Mouse (Mus musculus) stomach, postnatal 0 days (tissue): Measurements from ENCODE around the gene Rasl12.

Experiments
- CTCF ChIP-seq: IDR thresholded peaks from 2 replicates; pipeline ENCODE4 v1.5.1; 2016; ENCODE audit warnings: antibody characterized with exemption, low read depth, mild to moderate bottlenecking, moderate library complexity
- EP300 ChIP-seq: optimal IDR thresholded peaks from 2 replicates; pipeline ENCODE3; 2016; ENCODE audit warnings: antibody characterized with exemption

- TF ChIP-seq CTCF: no peak
- TF ChIP-seq EP300: no peak
Measured at GRCm38 (mm10) chr9:65407327-65407726, 9.0 kb downstream of the Rasl12 start.
